Mouse (Mus musculus) embryonic facial prominence, embryonic 11.5 days (tissue): ENCODE data around the gene Lrat. TPM values are rescaled to one million over a fixed set of nuclear protein-coding genes. Genes with fewer than 3 reads are reported as not detected.

Experiments
- ATAC-seq: fragments of 200-750 bp; cut with Nextera tagmentation; replicated peaks from 2 replicates; pipeline ENCODE4 v1.8.0; 2017; ENCODE audit warnings: low read depth; ENCODE audit not compliant: insufficient number of reproducible peaks, low FRiP score, low TSS enrichment
- DNase-seq: peaks from one replicate; pipeline ENCODE4 v3.0.0-alpha.2; 2015; ENCODE audit warnings: low spot score
- H3K27ac ChIP-seq: fragments of 300-500 bp; sonication (generic); replicated peaks from 2 replicates; pipeline ENCODE4 v1.5.1; 2014; ENCODE audit warnings: mild to moderate bottlenecking, low read depth, low read length, control low read depth
- H3K27me3 ChIP-seq: fragments of 300-500 bp; sonication (generic); 2 replicates; pipeline ENCODE4 v1.6.1; 2014; ENCODE audit warnings: mild to moderate bottlenecking, low read length, moderate library complexity, mixed read lengths; ENCODE audit not compliant: control insufficient read depth, insufficient read depth
- H3K36me3 ChIP-seq: fragments of 300-500 bp; sonication (generic); replicated peaks from 2 replicates; pipeline ENCODE4 v1.6.1; 2014; ENCODE audit warnings: low read depth, mild to moderate bottlenecking, low read length, moderate library complexity, mixed read lengths; ENCODE audit not compliant: control insufficient read depth, insufficient read depth
- H3K4me1 ChIP-seq: fragments of 300-500 bp; sonication (generic); 2 replicates; pipeline ENCODE4 v1.6.1; 2014; ENCODE audit warnings: low read length, mixed read lengths; ENCODE audit not compliant: control insufficient read depth, insufficient read depth
- H3K4me2 ChIP-seq: fragments of 300-500 bp; sonication (generic); 2 replicates; pipeline ENCODE4 v1.6.1; 2014; ENCODE audit warnings: low read depth, mild to moderate bottlenecking, control low read depth, low read length, moderate library complexity
- H3K4me3 ChIP-seq: fragments of 300-500 bp; sonication (generic); 2 replicates; pipeline ENCODE4 v1.5.1; 2014; ENCODE audit warnings: low read depth, low read length, control low read depth
- H3K9ac ChIP-seq: fragments of 300-500 bp; sonication (generic); replicated peaks from 2 replicates; pipeline ENCODE4 v1.6.1; 2014; ENCODE audit warnings: mild to moderate bottlenecking, control low read depth, low read length
- H3K9me3 ChIP-seq: fragments of 300-500 bp; sonication (generic); replicated peaks from 2 replicates; pipeline ENCODE4 v1.6.1; 2016; ENCODE audit warnings: mild to moderate bottlenecking, low read length, inconsistent platforms, mixed read lengths; ENCODE audit not compliant: control insufficient read depth
- WGBS: fragments of 180-500 bp; shearing (Covaris S2); extraction: QIAGEN DNeasy Blood & Tissue Kit; methylation state at CpG from one replicate; pipeline ENCODE4 v1.1.7; 2014; 5-methylcytosine and 5-hydroxymethylcytosine counted together
- polyA plus RNA-seq: library from polyadenylated mRNA; unstranded; fragments of >200 nt; fragmentation: Nextera tagmentation; extraction: Ambion mirVana; gene quantifications from 2 replicates; pipeline ENCODE4 v1.2.1, GENCODE M21; 2014

The Lrat gene
- not detected in 2 replicates for polyA plus RNA-seq

DNA sequence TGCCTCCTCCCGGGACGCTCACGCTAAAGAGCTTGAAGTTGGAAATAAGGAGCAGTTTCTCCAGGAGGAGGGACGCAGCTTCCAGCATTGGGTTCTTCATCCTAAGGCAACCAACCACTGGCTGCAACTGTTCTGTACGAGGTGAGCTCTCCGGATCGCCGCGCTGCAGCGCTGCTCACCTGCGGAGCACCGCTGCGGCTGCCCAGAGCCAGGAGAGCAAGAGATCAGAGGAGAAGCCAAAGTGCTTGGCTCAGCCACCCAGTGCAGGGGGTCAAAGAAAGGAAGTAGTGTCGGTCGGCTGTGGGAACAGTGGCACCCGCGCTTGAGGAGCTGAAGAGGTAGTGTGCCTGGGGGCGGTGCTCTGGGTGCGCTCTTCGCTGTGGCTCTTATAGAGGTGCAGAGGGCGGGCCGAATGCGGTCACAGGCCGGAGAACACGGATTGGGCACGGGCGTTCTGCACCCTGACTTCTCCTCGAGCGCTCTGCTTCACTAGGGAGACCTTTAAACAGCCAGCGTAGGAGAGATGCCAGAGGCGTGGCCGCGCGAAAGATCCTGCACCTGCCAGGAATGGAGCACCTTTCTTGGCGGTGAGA lies at the start of gene Lrat:
TSS of gene Lrat (minus strand) at position 361 of the 593 bp plus-strand sequence.
- Histone ChIP-seq H3K4me1 (peaks cover 2% of the 10 kb centered on the region; the same call in 1 of the 2 replicates), H3K36me3 (no peaks in the 10 kb centered on the region), H3K4me2 (peak within 1 kb of the TSS; percentile 83), H3K9ac (no peak within 1 kb of the TSS), H3K27ac (no peak within 1 kb of the TSS), H3K4me3 (peak within 1 kb of the TSS; percentile 40), H3K27me3 (peaks cover 18% of the 10 kb centered on the region), H3K9me3 (no peaks in the 10 kb centered on the region)
- WGBS, result 1% methylated on average over 35 of the region's 35 CpGs
- ATAC-seq (peak; percentile 44; the same call in 1 of the 2 replicates), DNase-seq (peak; percentile 27)

DNA sequence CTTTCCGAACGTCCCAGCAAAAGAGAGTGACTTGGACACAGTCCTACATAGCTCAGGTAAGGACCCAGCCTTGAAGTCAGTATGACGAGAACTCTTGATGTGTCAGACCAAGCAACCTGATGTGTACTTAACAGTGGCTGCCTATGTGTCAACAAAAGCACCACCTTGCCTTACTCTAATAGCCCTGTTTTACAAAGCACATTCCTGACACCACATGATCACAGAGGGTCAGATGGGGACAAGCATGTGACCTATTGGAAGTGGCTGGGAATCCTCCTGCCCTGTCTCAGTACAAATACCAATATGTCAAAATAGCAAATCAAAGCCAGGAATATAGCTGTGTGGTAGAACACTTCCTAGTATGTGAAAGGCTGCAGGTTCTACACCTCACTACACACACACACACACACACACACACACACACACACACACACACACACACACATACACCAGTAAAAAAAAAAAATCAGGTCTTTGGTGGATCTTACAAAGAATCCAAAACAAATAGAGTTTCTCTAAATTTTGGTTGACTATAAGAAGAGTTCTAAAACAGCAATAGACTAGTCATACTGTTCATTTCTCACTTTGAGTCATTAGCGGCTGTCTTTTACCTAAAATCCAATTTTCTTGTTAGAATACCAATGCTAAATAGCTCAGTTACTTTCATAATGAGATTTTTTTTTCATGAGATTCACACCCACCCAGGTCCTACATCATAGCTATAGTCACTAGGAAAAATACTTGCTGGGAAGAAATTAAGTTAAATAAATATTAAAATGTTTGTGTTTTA lies 48.6 kb upstream of the Lrat start:
- no peaks in the 10 kb centered on the region for H3K9me3 ChIP-seq
- DNase-seq (no peak), ATAC-seq (no peak)
- no peak overlapping the region for H3K4me3 ChIP-seq
- H3K27me3 ChIP-seq, result no peaks in the 10 kb centered on the region
- no peak overlapping the region for H3K9ac ChIP-seq
- WGBS, result 95% methylated on average over 4 of the region's 4 CpGs
- no peaks in the 10 kb centered on the region for H3K36me3 ChIP-seq
- no peaks in the 10 kb centered on the region for H3K4me1 ChIP-seq
- H3K4me2 ChIP-seq, result no peak overlapping the region
- H3K27ac ChIP-seq, result no peak overlapping the region

DNA sequence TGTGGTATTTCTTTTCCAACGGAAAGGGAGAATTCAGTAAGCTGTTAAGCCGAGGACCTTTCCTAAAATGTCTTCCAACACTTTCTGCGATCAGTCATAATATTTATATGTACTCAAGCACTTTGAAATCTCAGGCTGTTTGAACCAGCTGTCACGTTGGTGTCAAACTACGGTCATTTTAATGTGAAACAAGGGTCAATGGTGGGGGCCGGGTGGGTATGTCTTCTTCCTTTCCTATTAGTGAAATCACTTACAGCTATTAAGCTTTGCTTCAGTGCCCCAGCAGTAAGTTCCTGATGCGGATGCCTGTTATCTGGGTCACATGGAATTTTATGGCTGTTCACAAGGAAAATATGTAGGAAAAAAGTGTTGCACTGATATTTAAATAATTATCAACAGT lies 46.9 kb upstream of the Lrat start:
- no peaks in the 10 kb centered on the region for H3K36me3 ChIP-seq
- no peak overlapping the region for H3K4me3 ChIP-seq
- no peaks in the 10 kb centered on the region for H3K4me1 ChIP-seq
- H3K9ac ChIP-seq, result no peak overlapping the region
- H3K9me3 ChIP-seq, result no peaks in the 10 kb centered on the region
- DNase-seq, result peak; percentile 3
- H3K4me2 ChIP-seq, result no peak overlapping the region
- WGBS, result 58% methylated on average over 7 of the region's 7 CpGs
- no peak overlapping the region for H3K27ac ChIP-seq
- no peaks in the 10 kb centered on the region for H3K27me3 ChIP-seq
- no peak for ATAC-seq

DNA sequence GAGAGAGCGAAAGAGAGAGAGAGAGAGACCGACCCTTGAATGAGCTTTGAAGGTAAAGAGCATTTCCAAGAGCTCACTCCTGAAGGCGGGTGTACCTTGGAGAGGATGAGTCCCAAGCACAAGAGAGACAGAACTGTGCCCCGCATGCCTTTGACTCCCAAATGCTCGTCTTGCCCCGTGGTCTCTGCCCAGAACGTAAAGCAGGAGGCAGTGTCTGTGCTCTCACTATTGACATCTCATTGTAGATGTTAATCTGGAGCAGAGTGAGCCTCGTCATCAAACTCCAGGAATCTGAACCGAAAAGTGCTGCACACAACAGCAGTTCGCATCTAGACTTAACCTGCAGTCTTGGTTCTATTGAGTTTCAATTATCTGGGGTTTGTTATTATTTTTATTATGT lies 46.4 kb upstream of the Lrat start:
- Histone ChIP-seq H3K4me1 (no peaks in the 10 kb centered on the region), H3K27me3 (no peaks in the 10 kb centered on the region), H3K4me2 (no peak overlapping the region), H3K9me3 (no peaks in the 10 kb centered on the region), H3K4me3 (no peak overlapping the region), H3K9ac (no peak overlapping the region), H3K27ac (no peak overlapping the region), H3K36me3 (no peaks in the 10 kb centered on the region)
- ATAC-seq (no peak), DNase-seq (no peak)
- WGBS, result 80% methylated on average over 10 of the region's 10 CpGs

DNA sequence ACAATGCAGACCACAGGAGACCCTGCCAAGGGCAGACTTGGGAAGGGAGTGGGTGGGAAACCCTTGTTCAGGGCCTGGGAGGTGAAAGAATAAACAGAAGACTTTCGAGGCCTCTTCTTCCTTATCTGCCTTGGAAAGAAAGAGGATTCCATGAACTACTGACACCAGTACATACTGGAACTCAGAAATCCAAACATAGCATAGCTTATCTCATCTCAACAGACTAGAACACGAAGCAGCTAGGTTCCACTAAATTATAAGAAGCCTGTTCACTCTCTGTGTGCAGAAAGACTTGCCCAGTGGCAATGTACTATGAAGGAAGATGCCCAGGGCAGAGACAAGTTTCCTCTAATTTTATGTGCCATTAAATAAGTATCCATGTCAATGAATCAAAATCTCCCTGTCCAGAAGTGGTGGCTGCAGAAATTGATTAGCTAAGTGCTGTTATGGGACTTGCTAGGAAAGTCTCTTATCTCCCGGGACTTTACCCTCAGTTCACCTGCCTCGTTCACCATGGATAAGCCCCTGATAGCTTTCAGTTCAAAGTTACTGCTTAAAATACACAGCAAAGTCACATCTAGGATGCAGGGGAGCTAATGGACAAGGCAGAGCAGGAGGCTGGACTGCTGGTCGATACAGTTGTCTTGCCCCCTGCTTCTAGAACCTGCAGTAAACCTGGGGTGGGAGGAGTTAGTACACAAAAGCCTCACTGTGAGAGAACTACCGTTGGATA lies 42.8 kb upstream of the Lrat start:
- no peak overlapping the region for H3K27ac ChIP-seq
- ATAC-seq (no peak), DNase-seq (peak; percentile 10)
- no peak overlapping the region for H3K4me2 ChIP-seq
- H3K9me3 ChIP-seq, result no peaks in the 10 kb centered on the region
- no peaks in the 10 kb centered on the region for H3K4me1 ChIP-seq
- no peak overlapping the region for H3K4me3 ChIP-seq
- no peaks in the 10 kb centered on the region for H3K27me3 ChIP-seq
- WGBS, result 61% methylated on average over 6 of the region's 6 CpGs
- no peaks in the 10 kb centered on the region for H3K36me3 ChIP-seq
- H3K9ac ChIP-seq, result no peak overlapping the region

DNA sequence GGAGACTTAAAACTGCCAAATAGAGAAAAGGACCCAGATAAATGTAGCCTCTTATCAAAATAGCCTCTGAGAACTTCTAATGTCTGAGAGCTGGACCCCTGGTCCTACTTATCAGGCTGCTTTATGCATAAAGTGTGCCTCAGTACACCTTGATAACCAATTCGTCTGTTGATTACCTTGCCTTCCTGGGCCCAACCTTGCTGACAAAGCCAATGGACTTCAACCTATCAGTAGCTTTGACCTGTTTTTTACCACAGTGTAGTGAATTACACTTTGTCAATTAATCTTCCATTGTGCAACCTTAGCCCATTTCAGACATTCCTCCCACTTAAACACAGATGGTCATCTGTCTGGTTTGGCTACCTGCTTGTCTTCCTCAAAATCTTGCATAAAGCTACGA lies 24.1 kb upstream of the Lrat start:
- ATAC-seq (no peak), DNase-seq (no peak)
- no peaks in the 10 kb centered on the region for H3K9me3 ChIP-seq
- H3K4me3 ChIP-seq, result no peak overlapping the region
- H3K4me1 ChIP-seq, result no peaks in the 10 kb centered on the region
- H3K27ac ChIP-seq, result no peak overlapping the region
- no peaks in the 10 kb centered on the region for H3K36me3 ChIP-seq
- H3K9ac ChIP-seq, result no peak overlapping the region
- 86% methylated on average over 2 of the region's 2 CpGs for WGBS
- H3K27me3 ChIP-seq, result no peaks in the 10 kb centered on the region
- H3K4me2 ChIP-seq, result no peak overlapping the region

DNA sequence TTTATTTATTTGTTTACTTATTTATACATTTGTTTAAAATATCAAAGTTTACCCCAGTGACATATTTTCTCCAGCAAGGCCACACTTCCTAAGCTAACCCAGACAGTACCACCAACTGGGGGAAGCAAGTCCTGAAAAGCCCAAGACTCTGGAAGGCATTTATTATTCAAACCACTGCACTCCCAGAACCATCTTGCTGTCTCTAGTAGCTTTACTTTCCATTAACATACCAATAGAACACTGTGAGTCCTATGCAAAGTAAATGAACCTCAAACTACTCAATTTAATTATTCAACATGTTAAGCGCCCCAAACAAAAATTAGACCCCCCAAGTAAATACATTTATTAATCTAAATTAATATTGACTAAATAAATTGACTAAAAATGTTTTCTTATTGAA lies 11.9 kb upstream of the Lrat start:
- Histone ChIP-seq H3K4me3 (no peak overlapping the region), H3K9me3 (no peaks in the 10 kb centered on the region), H3K4me2 (no peak overlapping the region), H3K4me1 (no peaks in the 10 kb centered on the region), H3K9ac (no peak overlapping the region), H3K27me3 (no peaks in the 10 kb centered on the region), H3K36me3 (no peaks in the 10 kb centered on the region), H3K27ac (no peak overlapping the region)
- WGBS, result 17% methylated on average over 1 of the region's 1 CpGs
- DNase-seq (no peak), ATAC-seq (no peak)

DNA sequence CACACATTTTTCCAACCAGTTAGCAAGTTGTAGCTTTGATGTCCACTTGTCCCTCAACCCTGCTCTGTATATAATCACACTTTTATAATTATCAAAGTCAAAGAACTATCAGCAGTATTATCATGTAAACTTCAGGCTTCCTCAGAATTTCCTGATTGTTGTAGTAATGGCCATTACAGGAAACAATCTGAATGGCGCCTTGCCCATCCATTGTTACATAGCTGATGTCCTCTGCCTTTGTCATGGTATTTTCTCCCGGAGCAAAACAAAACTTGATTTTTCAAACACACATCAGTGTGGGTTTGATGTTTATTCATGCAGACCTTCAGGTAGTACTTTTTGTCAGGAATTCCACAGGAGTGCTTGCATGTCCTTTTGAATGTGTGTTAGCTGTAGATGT lies 4.9 kb upstream of the Lrat start:
- no peaks in the 10 kb centered on the region for H3K36me3 ChIP-seq
- H3K9ac ChIP-seq, result no peak overlapping the region
- ATAC-seq (no peak), DNase-seq (no peak)
- H3K4me2 ChIP-seq, result no peak overlapping the region
- peaks cover under 1% of the 10 kb centered on the region; the same call in 1 of the 2 replicates for H3K4me1 ChIP-seq
- H3K27ac ChIP-seq, result no peak overlapping the region
- H3K9me3 ChIP-seq, result no peaks in the 10 kb centered on the region
- WGBS, result 95% methylated on average over 2 of the region's 2 CpGs
- no peak overlapping the region for H3K4me3 ChIP-seq
- H3K27me3 ChIP-seq, result peaks cover 10% of the 10 kb centered on the region
